Mouse (Mus musculus) MEL (cell line): Measurements from ENCODE around the gene Syn3. TPM values are rescaled to one million over a fixed set of nuclear protein-coding genes. Genes with fewer than 3 reads are reported as not detected.

ENCODE experiments used
- DNase-seq: peaks from one replicate; pipeline ENCODE4 v3.0.0; 2011; ENCODE audit warnings: low read depth, low spot score
- H3K27ac ChIP-seq: 2 replicates; pipeline ENCODE4 v1.5.1; 2012; ENCODE audit warnings: low read depth, mild to moderate bottlenecking, control low read depth, low read length, moderate library complexity; ENCODE audit not compliant: control insufficient read depth
- H3K27me3 ChIP-seq, 2 experiments: fragments of 150-350 bp in 1 of 2; sonication (generic) in 1 of 2; 2 replicates each; pipeline ENCODE4 v1.6.1; 2012; ENCODE audit warnings: low read length in 2 of 2, mild to moderate bottlenecking in 2 of 2, improper control_type of control experiment in 1 of 2, moderate library complexity in 1 of 2; ENCODE audit not compliant: insufficient read depth in 2 of 2, control insufficient read depth in 1 of 2
- H3K36me3 ChIP-seq, 2 experiments: 2 replicates each; pipeline ENCODE4 v1.6.1; 2012 to 2014; ENCODE audit warnings: low read length in 2 of 2, improper control_type of control experiment in 1 of 2, inconsistent platforms in 1 of 2, mild to moderate bottlenecking in 1 of 2; ENCODE audit not compliant: insufficient read depth in 2 of 2, control insufficient read depth in 1 of 2
- H3K4me1 ChIP-seq, 2 experiments: fragments of 150-350 bp in 1 of 2; sonication (generic) in 1 of 2; 2 replicates each; pipeline ENCODE4 v1.6.1; 2012; ENCODE audit warnings: low read length in 2 of 2, improper control_type of control experiment in 1 of 2, mild to moderate bottlenecking in 1 of 2; ENCODE audit not compliant: insufficient read depth in 2 of 2, control insufficient read depth in 1 of 2
- H3K4me3 ChIP-seq, 2 experiments: fragments of 150-350 bp in 1 of 2; sonication (generic) in 1 of 2; 2 replicates each; pipeline ENCODE4 v1.5.1; 2012; ENCODE audit warnings: low read depth in 2 of 2, low read length in 2 of 2, mild to moderate bottlenecking in 2 of 2, moderate library complexity in 2 of 2, control low read depth in 1 of 2, improper control_type of control experiment in 1 of 2; ENCODE audit not compliant: control insufficient read depth in 1 of 2, insufficient read depth in 1 of 2
- H3K79me2 ChIP-seq: 2 replicates; pipeline ENCODE4 v1.6.1; 2012; ENCODE audit warnings: mild to moderate bottlenecking, low read length, moderate library complexity; ENCODE audit not compliant: control insufficient read depth, poor library complexity, insufficient read depth
- H3K9ac ChIP-seq: 2 replicates; pipeline ENCODE4 v1.6.1; 2012; ENCODE audit warnings: low read depth, mild to moderate bottlenecking, control low read depth, low read length, moderate library complexity; ENCODE audit not compliant: control insufficient read depth, poor library complexity, severe bottlenecking
- H3K9me3 ChIP-seq: fragments of 150-350 bp; sonication (generic); replicated peaks from 2 replicates; pipeline ENCODE4 v1.6.1; 2012; ENCODE audit warnings: mild to moderate bottlenecking, low read length, improper control_type of control experiment, moderate library complexity; ENCODE audit not compliant: insufficient read depth
- CHD1 ChIP-seq: IDR thresholded peaks from 2 replicates; pipeline ENCODE4 v1.6.1; 2012; ENCODE audit warnings: low read depth, mild to moderate bottlenecking, inconsistent platforms, low read length, improper control_type of control experiment
- CHD2 ChIP-seq: IDR thresholded peaks from 2 replicates; pipeline ENCODE4 v1.6.1; 2011; ENCODE audit warnings: low read length, improper control_type of control experiment
- CTCF ChIP-seq, 3 experiments: IDR thresholded peaks in 2 of 3; conservative IDR thresholded peaks in 1 of 3; 2 replicates each; pipeline ENCODE4 v1.5.1; 2011 to 2012; ENCODE audit warnings: low read length in 3 of 3, low read depth in 2 of 3, mild to moderate bottlenecking in 2 of 3, improper control_type of control experiment in 1 of 3, inconsistent platforms in 1 of 3, mixed read lengths in 1 of 3, moderate library complexity in 1 of 3; ENCODE audit not compliant: control insufficient read depth in 1 of 3, insufficient read depth in 1 of 3, poor library complexity in 1 of 3, severe bottlenecking in 1 of 3
- E2F4 ChIP-seq: IDR thresholded peaks from 2 replicates; pipeline ENCODE4 v1.6.1; 2011; ENCODE audit warnings: low read depth, low read length, improper control_type of control experiment, borderline replicate concordance
- EP300 ChIP-seq, 2 experiments: IDR thresholded peaks; 2 replicates each; pipeline ENCODE4 v1.6.1; 2011; ENCODE audit warnings: improper control_type of control experiment in 2 of 2, low read length in 2 of 2, low read depth in 1 of 2, mild to moderate bottlenecking in 1 of 2
- ETS1 ChIP-seq: IDR thresholded peaks from 2 replicates; pipeline ENCODE4 v1.6.1; 2012; ENCODE audit warnings: low read depth, mild to moderate bottlenecking, inconsistent platforms, low read length, improper control_type of control experiment, moderate library complexity
- GABPA ChIP-seq: IDR thresholded peaks from 2 replicates; pipeline ENCODE4 v1.6.1; 2012; ENCODE audit warnings: low read depth, mild to moderate bottlenecking, inconsistent platforms, low read length, improper control_type of control experiment, moderate library complexity
- JUND ChIP-seq: IDR thresholded peaks from 2 replicates; pipeline ENCODE4 v1.6.1; 2011; ENCODE audit warnings: low read depth, mild to moderate bottlenecking, improper control_type of control experiment, low read length
- MAX ChIP-seq: IDR thresholded peaks from 2 replicates; pipeline ENCODE4 v1.6.1; 2011; ENCODE audit warnings: low read length, improper control_type of control experiment
- MXI1 ChIP-seq: IDR thresholded peaks from 2 replicates; pipeline ENCODE4 v1.6.1; 2011; ENCODE audit warnings: mild to moderate bottlenecking, low read depth, low read length, improper control_type of control experiment
- POLR2AphosphoS2 ChIP-seq: IDR thresholded peaks from 2 replicates; pipeline ENCODE4 v1.6.1; 2011; ENCODE audit warnings: low read length, improper control_type of control experiment
- POLR2AphosphoS5 ChIP-seq: IDR thresholded peaks from 2 replicates; pipeline ENCODE4 v1.6.1; 2012; ENCODE audit warnings: low read depth, borderline replicate concordance, mild to moderate bottlenecking, inconsistent platforms, low read length, moderate library complexity, mixed read lengths
- SIN3A ChIP-seq: IDR thresholded peaks from 2 replicates; pipeline ENCODE4 v1.6.1; 2012; ENCODE audit warnings: low read length, improper control_type of control experiment, inconsistent platforms
- TAL1 ChIP-seq: IDR thresholded peaks from 2 replicates; pipeline ENCODE4 v1.6.1; 2012; ENCODE audit warnings: mild to moderate bottlenecking, inconsistent platforms, low read length, moderate library complexity, mixed read lengths
- TCF12 ChIP-seq: IDR thresholded peaks from 2 replicates; pipeline ENCODE4 v1.6.1; 2014; ENCODE audit warnings: low read depth, mild to moderate bottlenecking, inconsistent platforms, low read length, improper control_type of control experiment, moderate library complexity
- UBTF ChIP-seq: IDR thresholded peaks from 2 replicates; pipeline ENCODE4 v1.6.1; 2012; ENCODE audit warnings: low read depth, mild to moderate bottlenecking, inconsistent platforms, low read length, improper control_type of control experiment, moderate library complexity, borderline replicate concordance; ENCODE audit not compliant: insufficient read depth
- ZKSCAN1 ChIP-seq: IDR thresholded peaks from 2 replicates; pipeline ENCODE4 v1.6.1; 2012; ENCODE audit warnings: low read depth, mild to moderate bottlenecking, inconsistent platforms, low read length, improper control_type of control experiment, moderate library complexity
- ZNF384 ChIP-seq: IDR thresholded peaks from 2 replicates; pipeline ENCODE4 v1.6.1; 2012; ENCODE audit warnings: low read depth, mild to moderate bottlenecking, inconsistent platforms, low read length, improper control_type of control experiment
- polyA plus RNA-seq, 2 experiments: library from polyadenylated mRNA; stranded (reverse) in 1 of 2; unstranded in 1 of 2; fragments of >175 nt in 1 of 2; fragments of >200 nt in 1 of 2; gene quantifications; 2 replicates each; pipeline versions ENCODE4 v1.2.1 to v1.2.4; 2012; ENCODE audit warnings: low replicate concordance in 2 of 2, low read depth in 1 of 2; ENCODE audit not compliant: insufficient read length in 2 of 2, insufficient read depth in 1 of 2, missing spikeins in 1 of 2
- total RNA-seq: library from RNA; depleted of rRNA; stranded (reverse); fragments of 300-350 nt; gene quantifications from 2 replicates; pipeline ENCODE4 v1.2.3, GENCODE M21; 2012

The Syn3 gene
- total and polyA plus RNA-seq, 3 experiments, result 0.06 TPM; not detected in 2

- Histone ChIP-seq H3K4me1 (no peaks in the 10 kb centered on the region), H3K9ac (no peak overlapping the region), H3K27me3 (no peaks in the 10 kb centered on the region), H3K9me3 (no peaks in the 10 kb centered on the region), H3K36me3 (no peaks in the 10 kb centered on the region), H3K27ac (no peak overlapping the region), H3K79me2 (no peaks in the 10 kb centered on the region), H3K4me3 (no peak overlapping the region)
- DNase-seq, result no peak
- TF ChIP-seq CTCF (IDR thresholded peaks at IDR 0.05 in 2 of 3, conservative IDR thresholded peaks at IDR 0.05 in 1 of 3; ENCODE audit: control insufficient read depth in 1 of 3, insufficient read depth in 1 of 3, low read depth in 2 of 3, low read length in 3 of 3, poor library complexity in 1 of 3, severe bottlenecking in 1 of 3) (no peak), JUND (no peak)
These were observed 3.4 kb upstream of the Syn3 start for GRCm38 (mm10) chr10:86502063-86502462.

GRCm38 (mm10) chr10:86498051-86498672 is 534 bp downstream of the Syn3 start:
- Histone ChIP-seq H3K27ac (no peak overlapping the region), H3K9me3 (no peaks in the 10 kb centered on the region), H3K4me3 (no peak overlapping the region), H3K9ac (no peak overlapping the region), H3K27me3 (no peaks in the 10 kb centered on the region), H3K36me3 (no peaks in the 10 kb centered on the region), H3K79me2 (no peaks in the 10 kb centered on the region), H3K4me1 (no peaks in the 10 kb centered on the region)
- no peak for DNase-seq
- no peak for TF ChIP-seq EP300 (IDR thresholded peaks at IDR 0.05; ENCODE audit: low read depth in 1 of 2, low read length in 2 of 2)
- no peak for TF ChIP-seq GABPA
- TF ChIP-seq CHD1, result no peak
- no peak for TF ChIP-seq MAX
- no peak for TF ChIP-seq MXI1
- TF ChIP-seq CHD2, result no peak
- no peak for TF ChIP-seq SIN3A
- TF ChIP-seq POLR2AphosphoS2, result no peak
- no peak for TF ChIP-seq POLR2AphosphoS5
- no peak for TF ChIP-seq UBTF
- no peak for TF ChIP-seq TAL1
- no peak for TF ChIP-seq ZKSCAN1
- TF ChIP-seq ZNF384, result no peak
- TF ChIP-seq ETS1, result no peak
- no peak for TF ChIP-seq TCF12
- no peak for TF ChIP-seq E2F4
